Mouse (Mus musculus) megakaryocyte, embryonic 14.5 days (primary cell): Measurements from ENCODE around the gene Ptk6. TPM values are rescaled to one million over a fixed set of nuclear protein-coding genes. Genes with fewer than 3 reads are reported as not detected.

Experiments used
- H3K27me3 ChIP-seq: replicated peaks from 2 replicates; pipeline ENCODE3; 2012; ENCODE audit warnings: inconsistent platforms
- H3K36me3 ChIP-seq: replicated peaks from 2 replicates; pipeline ENCODE3; 2012; ENCODE audit warnings: low read length, inconsistent platforms, mixed read lengths
- H3K4me1 ChIP-seq: 2 replicates; pipeline ENCODE4 v1.6.1; 2012; ENCODE audit warnings: inconsistent platforms
- H3K4me3 ChIP-seq: replicated peaks from 2 replicates; pipeline ENCODE3; 2012; ENCODE audit warnings: moderate library complexity, mild to moderate bottlenecking, inconsistent platforms
- H3K9me3 ChIP-seq: 2 replicates; pipeline ENCODE4 v1.6.1; 2012; ENCODE audit warnings: inconsistent platforms
- GATA1 ChIP-seq: IDR thresholded peaks from 3 replicates; pipeline ENCODE4 v1.6.1; 2012; ENCODE audit warnings: mixed read lengths, low read length, inconsistent platforms, borderline replicate concordance
- polyA plus RNA-seq: library from polyadenylated mRNA; stranded (reverse); fragments of >175 nt; gene quantifications from 2 replicates; pipeline ENCODE4 v1.2.3, GENCODE M21; 2012; ENCODE audit warnings: low replicate concordance; ENCODE audit not compliant: insufficient read depth

Gene Ptk6
- polyA plus RNA-seq, 1 experiment, result not detected

DNA sequence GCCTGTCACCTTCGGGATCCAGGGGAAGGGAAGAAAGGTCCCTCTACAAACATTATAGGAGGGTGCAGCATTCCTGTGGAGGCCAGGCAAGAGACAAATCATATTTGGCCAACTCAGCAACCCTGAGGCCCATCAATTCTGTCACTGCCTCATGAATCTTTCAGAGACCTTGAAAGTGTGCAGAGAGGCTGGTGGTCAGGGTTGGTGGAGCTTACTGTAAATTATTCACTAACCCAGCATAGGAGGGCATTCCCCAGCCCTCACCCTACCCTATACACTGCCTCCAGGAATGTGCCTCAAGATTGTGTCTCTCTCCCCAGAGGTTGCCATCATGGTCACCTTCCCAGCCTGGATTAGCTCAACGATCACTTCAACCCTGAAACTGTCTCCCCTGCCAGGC is 57.9 kb downstream of the Ptk6 start:
- Histone ChIP-seq H3K27me3 (peaks cover 76% of the 10 kb centered on the region), H3K4me1 (peaks cover 7% of the 10 kb centered on the region), H3K36me3 (no peaks in the 10 kb centered on the region), H3K9me3 (no peaks in the 10 kb centered on the region), H3K4me3 (no peak overlapping the region)
- no peak for TF ChIP-seq GATA1

Other genes starting within 250 kb of the Ptk6 start
- not detected in 2 replicates for gene Nkain4, start 248.1 kb downstream of the Ptk6 start, polyA plus RNA-seq
- 10.9 and 22.8 TPM in 2 replicates for gene Arfgap1, start 235.6 kb downstream of the Ptk6 start, polyA plus RNA-seq
- 3.0 and 9.2 TPM in 2 replicates for gene Col20a1, start 216.3 kb downstream of the Ptk6 start, polyA plus RNA-seq
- gene Chrna4, start 159.2 kb downstream of the Ptk6 start, polyA plus RNA-seq, result not detected in 2 replicates
- not detected in 2 replicates for gene Kcnq2, start 67.5 kb downstream of the Ptk6 start, polyA plus RNA-seq
- gene Eef1a2, start 45.8 kb downstream of the Ptk6 start, polyA plus RNA-seq, result not detected in 2 replicates
- gene Ppdpf, start 15.5 kb downstream of the Ptk6 start, polyA plus RNA-seq, result 257 and 509 TPM in 2 replicates
- not detected in 2 replicates for gene Srms, start 10.4 kb upstream of the Ptk6 start, polyA plus RNA-seq
- not detected in 2 replicates for gene Fndc11, start 17.2 kb upstream of the Ptk6 start, polyA plus RNA-seq
- gene Helz2, start 39.2 kb upstream of the Ptk6 start, polyA plus RNA-seq, result 1.9 and 2.3 TPM in 2 replicates
- 4.9 and 8.0 TPM in 2 replicates for gene Gmeb2, start 85.2 kb upstream of the Ptk6 start, polyA plus RNA-seq
- gene Stmn3, start 111.7 kb upstream of the Ptk6 start, polyA plus RNA-seq, result not detected in 2 replicates
- 1.5 and 6.1 TPM in 2 replicates for gene Rtel1, start 117.0 kb upstream of the Ptk6 start, polyA plus RNA-seq
- gene Zgpat, start 162.1 kb upstream of the Ptk6 start, polyA plus RNA-seq, result 3.5 and 17.6 TPM in 2 replicates
- 5.0 and 9.7 TPM in 2 replicates for gene Arfrp1, start 162.6 kb upstream of the Ptk6 start, polyA plus RNA-seq
- 20.5 and 108 TPM in 2 replicates for gene Lime1, start 177.3 kb upstream of the Ptk6 start, polyA plus RNA-seq